Mouse (Mus musculus) adrenal gland, postnatal 10 days (tissue): Measurements from ENCODE around the gene Bbs4. TPM values are rescaled to one million over a fixed set of nuclear protein-coding genes. Genes with fewer than 3 reads are reported as not detected.
A peak's percentile ranks its signal among the peaks of the same experiment; 100 is the strongest.

Experiments
- DNase-seq: peaks from one replicate; pipeline ENCODE4 v3.0.0; 2021; ENCODE audit warnings: mixed read lengths
- total RNA-seq, 2 experiments: library from RNA; stranded (reverse); gene quantifications; 2 replicates each; pipeline ENCODE4 v1.2.3; 2021

The Bbs4 gene
- total RNA-seq, 2 experiments from 2014 or later = 8.1 to 8.7 TPM

GRCm38 (mm10) chr9:59291688-59292492 lies 61.4 kb downstream of the Bbs4 start:
- DNase-seq = no peak

GRCm38 (mm10) chr9:59290957-59291687 lies 62.2 kb downstream of the Bbs4 start, which contains the start of gene Adpgk:
Gene Adpgk, plus strand, starts transcription at chr9:59291558.
- peak; percentile 98 for DNase-seq

GRCm38 (mm10) chr9:59289529-59290115 lies 63.7 kb downstream of the Bbs4 start:
- no peak for DNase-seq

GRCm38 (mm10) chr9:59288685-59289410 lies 64.5 kb downstream of the Bbs4 start:
- DNase-seq = no peak

GRCm38 (mm10) chr9:59288058-59288457 lies 65.2 kb downstream of the Bbs4 start:
- no peak for DNase-seq

- no peak for DNase-seq
Measured at GRCm38 (mm10) chr9:59285614-59286013, 67.7 kb downstream of the Bbs4 start.

GRCm38 (mm10) chr9:59282683-59282986 lies 70.7 kb downstream of the Bbs4 start:
- DNase-seq = no peak

GRCm38 (mm10) chr9:59281871-59282682 lies 71.2 kb downstream of the Bbs4 start:
- peak; percentile 91 for DNase-seq

- no peak for DNase-seq
Measured at GRCm38 (mm10) chr9:59280888-59281287, 72.4 kb downstream of the Bbs4 start.

GRCm38 (mm10) chr9:59278694-59279093 lies 74.6 kb downstream of the Bbs4 start:
- DNase-seq = no peak

GRCm38 (mm10) chr9:59278199-59278598 lies 75.1 kb downstream of the Bbs4 start:
- DNase-seq = no peak

GRCm38 (mm10) chr9:59274846-59275455 lies 78.4 kb downstream of the Bbs4 start:
- no peak for DNase-seq

- no peak for DNase-seq
Measured at GRCm38 (mm10) chr9:59273199-59273598, 80.1 kb downstream of the Bbs4 start.

Other genes starting within 250 kb of the Bbs4 start
- 10 to 100 TPM; 23.4 to 25.9 TPM for gene Adpgk, start 62.0 kb downstream of the Bbs4 start, total RNA-seq
- gene Arih1, start 133.1 kb upstream of the Bbs4 start, total RNA-seq = 10 to 100 TPM; 87.0 to 99.7 TPM
- gene Hexa, start 186.0 kb upstream of the Bbs4 start, total RNA-seq = 10 to 100 TPM; 70.7 to 71.7 TPM
- 1 to 10 TPM in 1 of 2 experiments, under 1 TPM in 1; 0.88 to 1.6 TPM for gene Tmem202, start 186.3 kb upstream of the Bbs4 start, total RNA-seq
- gene Celf6, start 224.4 kb upstream of the Bbs4 start, total RNA-seq = 1 to 10 TPM; 5.1 to 8.0 TPM